Mouse (Mus musculus) spleen, embryonic (tissue): ENCODE data around the gene Camta1.

Experiments used
- CTCF ChIA-PET: fragments of 350-600 bp; sonication (Branson Sonifier 250); formaldehyde crosslinking; loops from one replicate; lab custom pipeline; 2022; lab: Charles Lee

Camta1 gene

DNA sequence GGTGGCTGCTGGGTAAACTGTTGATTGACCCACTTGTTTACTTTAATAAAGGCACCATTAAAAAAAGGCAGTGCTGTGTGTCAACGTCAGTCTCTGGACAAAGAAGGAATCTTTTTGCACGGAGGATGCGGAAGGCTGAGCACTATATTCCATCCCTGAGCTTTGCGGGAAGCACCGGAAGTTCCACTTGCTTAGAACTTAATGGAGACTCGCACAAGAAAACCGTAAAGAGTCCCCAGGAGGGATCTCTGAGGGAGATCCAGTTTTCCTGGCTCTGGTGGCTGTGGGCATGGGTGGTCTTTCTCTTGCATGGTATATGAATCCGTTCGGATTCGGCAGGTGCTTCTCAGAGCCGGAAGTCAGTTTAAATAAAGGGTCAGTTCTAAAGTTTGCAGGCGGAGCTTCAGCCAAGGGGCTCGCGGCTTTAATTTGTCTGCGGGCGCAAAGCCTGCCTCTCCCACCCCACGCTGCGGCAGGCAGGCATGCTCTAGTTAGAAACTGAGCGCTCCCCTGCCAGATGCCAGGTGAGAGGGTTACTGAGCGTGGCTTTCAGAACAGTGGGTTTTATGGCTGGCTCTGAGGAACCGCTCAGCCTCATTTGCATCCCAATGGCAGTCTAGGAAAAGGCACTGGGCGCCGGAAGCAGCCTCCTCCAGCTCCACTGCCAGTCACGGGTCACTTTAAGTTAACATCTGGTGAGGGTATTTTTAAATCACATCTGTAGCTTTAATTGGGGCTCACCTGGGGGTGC is 474.8 kb downstream of the Camta1 start:
- CTCF ChIA-PET, result no interaction called here

DNA sequence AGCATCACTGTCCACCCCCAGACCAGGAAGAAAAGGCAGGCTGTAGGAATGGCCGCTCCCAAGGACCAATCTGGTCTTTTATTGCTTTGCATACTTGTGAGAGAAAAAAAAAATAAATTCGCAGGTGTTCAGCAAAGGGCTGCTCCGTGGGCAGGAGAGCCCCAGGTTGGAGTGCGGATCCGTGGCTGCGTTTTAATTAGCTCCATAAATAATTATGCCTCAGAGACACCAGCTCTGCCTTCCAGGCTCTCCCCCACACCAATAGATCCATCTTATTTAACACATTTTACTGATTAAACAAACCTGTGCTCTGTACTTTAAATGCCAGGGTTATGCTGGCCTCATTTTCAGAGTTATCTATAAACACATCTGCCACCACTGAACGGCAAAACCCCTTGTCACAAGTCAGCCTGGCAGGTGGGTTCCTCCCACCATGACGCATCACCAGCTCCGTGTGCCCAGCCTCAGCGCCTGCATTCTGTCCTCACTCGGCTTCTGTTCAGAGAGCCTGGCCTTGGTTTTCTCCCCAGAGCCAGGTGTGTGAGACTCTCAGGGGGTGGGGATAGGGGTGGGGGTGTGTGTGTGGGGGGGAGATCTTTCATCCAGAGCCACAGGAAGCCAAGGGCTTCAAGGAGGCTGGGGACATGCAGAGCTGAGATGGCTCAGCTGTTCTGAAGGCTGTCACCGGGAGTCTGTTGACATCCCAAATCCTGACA is 475.5 kb downstream of the Camta1 start:
- CTCF ChIA-PET, result no interaction called here

DNA sequence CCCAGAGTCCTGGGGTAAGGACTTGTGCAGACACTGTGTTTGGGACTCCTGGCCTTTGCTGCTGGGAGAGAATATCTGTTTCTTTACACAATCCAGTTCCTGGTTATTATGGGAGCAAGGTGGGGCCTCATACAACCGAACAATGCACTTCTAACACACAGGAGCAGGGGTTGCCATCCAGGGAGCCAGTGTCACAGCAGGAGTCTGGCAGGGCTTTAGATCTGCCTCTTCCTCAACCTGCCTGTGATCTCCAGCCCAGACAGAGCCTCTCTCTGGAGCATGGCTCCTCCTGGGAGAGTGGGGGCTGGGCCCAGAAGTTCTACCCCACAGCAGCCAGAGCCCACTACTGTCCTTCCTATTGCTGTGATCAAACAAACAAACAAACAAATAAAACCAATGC is 483.9 kb downstream of the Camta1 start:
- CTCF ChIA-PET, result no interaction called here

DNA sequence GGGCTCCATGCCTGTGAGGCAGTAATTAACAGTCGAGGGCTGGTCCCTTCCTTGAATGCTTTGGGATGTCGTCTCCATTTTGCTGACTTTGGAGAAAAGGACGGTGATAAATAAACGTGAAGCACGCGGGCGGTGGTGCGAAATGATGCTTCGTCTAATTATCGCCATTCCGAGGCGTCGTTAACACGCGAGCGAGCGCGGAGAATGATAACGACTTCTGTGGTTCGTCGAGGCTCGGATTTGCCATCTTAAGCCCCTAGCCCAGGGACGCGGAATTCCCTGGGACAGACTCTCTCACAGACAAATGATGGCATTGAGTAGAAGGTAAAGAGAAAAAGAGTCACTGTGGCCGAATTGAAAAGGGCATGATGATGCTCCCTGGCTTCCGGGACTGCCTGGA is 485.4 kb downstream of the Camta1 start:
- CTCF ChIA-PET, result no interaction called here

DNA sequence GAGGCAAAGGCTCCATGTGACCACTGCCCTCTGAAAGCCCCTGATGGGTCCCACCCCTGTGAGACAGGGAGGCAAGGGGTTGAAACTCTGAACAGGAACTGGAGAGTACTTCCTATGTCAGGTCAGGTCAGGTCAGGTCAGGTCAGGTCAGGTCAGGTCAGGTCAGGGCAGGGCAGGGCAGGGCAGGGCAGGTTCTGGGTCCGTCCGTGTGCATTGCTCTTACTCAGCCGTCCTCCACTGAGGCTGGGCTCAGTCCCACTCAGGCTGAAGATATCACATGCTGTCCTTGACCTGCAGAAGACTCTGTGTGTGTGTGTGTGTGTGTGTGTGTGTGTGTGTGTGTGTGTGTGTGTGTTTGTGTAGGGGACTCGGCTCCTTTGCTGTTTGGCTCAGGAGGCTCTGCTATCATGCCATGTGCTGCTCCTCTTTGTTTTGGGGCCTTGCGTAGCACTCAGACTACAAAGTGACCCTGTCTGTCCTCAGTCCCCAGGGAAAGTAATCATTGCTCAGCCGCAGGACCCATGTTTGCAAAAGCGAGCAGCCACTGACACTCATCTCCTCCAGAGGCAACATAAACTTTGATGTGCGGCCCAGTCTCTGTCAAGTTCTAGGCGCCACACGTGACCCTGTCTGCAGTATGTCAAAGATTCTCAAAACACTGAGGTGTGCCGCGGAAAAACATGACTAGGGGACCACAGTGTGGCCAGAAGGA is 488.7 kb downstream of the Camta1 start:
- CTCF ChIA-PET, result no interaction called here

DNA sequence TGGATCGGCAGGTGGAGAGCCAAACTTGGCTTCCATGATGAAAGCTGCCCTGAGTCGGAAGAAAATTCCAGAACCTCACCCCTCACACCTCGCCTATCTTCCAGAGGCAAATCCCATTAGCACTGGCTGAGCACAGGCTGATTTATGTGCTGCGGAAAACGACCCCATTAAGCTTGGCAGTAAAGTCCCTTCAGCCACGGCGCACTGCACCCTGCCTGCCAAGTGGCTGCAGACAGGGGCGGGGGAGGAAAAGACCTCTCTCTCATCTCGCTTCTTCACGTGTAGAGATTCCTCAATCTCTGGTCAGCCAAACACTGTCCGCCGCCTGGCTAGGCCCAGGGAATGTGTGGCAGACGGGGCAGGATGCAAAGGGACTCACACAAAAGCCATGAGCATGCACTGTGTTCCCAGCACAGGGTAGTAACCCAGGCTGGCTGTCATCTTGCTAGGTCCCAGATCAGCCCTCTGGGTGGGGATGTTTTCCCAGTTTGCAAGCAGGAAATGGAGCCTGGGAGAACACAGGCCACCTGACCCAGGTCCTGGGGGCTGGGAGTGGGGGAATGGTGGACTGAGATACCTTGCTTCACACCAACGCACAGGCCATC is 494.6 kb downstream of the Camta1 start:
- CTCF ChIA-PET, result no interaction called here

DNA sequence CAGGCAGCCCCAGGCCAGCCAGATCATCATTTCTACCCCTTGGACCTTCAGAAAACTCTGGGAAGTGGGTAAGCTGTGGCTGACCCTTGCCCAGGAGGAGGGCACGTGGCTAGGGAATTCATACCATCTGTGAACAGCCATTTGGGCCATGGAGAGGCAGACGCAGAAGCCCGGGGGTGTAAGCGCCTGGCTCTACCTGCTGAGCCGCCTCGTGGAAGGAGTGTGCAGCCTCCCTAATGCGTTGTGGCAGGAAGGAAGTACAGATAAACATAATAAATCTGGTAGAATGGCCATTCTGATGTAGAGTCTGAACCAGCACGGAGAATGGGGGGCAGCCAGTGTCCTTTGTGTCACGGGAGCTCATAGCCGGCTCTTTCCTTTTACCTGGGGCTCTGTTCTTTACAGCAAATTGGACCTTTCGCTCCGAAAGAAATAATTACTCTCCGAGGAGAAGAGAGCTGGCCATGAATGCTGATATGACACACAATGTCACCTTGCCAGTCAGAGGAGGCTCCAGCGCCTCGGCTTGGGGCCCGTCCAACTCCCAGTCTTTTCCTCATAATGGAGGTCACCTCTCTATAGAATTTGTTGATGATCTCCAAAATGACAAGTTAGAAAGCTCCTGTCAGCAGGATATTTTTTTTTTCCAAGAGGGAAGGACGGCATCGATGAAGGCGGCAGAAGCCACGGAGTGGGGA is 500.6 kb downstream of the Camta1 start:
- CTCF ChIA-PET, result no interaction called here

DNA sequence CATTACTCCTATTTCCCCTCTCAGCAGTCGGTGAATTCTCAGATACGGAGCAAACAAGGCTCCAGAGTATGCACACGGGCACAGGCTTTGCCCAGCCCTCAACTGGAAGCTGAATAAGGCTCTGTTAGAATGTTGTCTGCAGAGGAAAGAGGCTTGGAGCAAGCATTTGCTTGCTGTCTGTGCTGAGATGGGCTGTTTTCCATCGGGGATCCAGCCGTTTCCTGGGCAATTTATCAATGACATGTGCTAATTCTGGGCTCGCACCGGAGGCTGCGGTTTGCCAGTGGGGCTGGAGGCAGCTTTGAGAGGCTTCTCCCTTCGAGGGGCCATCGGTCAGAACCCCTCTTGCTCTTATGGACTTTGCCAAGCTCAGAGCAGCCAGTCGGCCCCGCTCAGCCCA is 506.2 kb downstream of the Camta1 start:
- CTCF ChIA-PET, result no interaction called here

DNA sequence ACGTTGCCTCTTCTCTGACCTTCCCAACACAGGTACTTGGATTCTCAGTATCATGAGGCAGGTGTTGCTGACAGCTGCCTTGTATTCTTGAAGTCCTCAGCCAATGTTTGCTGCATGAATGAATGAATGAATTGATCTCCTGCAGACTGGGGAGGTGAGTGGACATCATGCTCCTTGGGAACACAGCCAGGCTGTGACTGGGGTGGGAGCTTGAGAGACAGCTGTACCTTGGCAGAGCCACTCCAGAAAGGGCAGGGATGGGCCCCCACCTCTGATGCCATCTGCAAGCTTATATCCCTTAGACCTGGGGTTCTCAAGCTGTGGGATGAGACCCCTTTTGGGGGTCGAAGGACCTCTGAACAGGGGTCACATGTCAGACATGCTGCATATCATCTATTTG is 508.9 kb downstream of the Camta1 start:
- CTCF ChIA-PET, result no interaction called here

DNA sequence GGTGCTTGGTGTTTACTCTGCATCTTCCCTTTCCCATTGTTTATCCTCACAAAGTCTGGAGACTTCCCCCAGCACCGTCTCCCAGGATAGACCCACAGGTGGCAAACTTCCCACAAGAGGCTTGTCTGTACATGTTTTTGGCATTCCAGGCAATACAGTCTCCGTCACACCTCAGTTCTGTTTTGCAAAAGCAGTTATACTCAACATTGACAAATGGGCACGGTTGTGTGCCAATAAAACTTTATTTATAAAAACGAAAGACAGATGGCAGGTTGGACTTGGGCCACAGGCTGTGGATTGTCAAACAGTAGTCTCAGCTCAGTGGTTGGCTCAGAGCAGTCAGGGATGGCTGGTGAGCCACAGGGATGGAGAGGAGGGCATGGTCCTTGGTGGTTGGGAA is 509.4 kb downstream of the Camta1 start:
- CTCF ChIA-PET, result no interaction called here

DNA sequence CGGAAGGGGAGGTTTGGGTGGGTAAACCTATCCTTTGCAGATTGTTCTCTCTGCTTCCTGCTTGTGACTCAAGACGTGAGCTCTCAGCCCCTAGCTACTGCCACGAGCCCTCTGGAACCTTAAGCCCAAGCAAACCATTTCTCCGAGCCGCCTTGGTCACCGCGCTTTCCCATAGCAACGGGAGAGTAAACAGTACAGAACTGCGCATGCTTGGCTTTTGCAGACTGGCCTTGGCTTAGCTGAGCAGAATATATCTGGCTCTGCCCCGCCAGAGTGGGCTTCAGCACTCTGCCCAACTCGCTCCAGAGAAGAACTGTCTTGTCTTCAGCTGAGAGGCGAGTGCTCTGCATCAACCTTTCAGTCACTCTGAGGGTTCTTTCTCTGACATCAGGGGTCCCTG is 509.9 kb downstream of the Camta1 start:
- CTCF ChIA-PET, result no interaction called here

DNA sequence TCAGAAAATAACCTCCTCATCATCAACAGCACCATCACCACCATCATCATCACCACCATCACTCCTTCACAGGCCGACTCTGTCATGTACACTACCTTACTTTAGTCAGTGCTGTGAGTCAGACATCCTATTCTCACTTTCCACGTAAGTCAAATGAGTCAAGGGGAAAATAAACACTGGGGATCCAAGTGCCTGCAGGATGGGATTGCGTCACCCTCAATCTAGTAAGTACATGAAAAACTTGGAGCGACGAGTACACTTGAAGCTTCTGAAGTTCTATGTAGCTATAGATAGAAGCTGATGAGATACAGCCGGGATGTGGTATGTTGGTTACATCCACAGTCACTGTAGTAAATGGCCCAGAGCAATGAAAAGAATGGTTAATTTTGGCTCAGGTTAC is 514.1 kb downstream of the Camta1 start:
- CTCF ChIA-PET, result no interaction called here

DNA sequence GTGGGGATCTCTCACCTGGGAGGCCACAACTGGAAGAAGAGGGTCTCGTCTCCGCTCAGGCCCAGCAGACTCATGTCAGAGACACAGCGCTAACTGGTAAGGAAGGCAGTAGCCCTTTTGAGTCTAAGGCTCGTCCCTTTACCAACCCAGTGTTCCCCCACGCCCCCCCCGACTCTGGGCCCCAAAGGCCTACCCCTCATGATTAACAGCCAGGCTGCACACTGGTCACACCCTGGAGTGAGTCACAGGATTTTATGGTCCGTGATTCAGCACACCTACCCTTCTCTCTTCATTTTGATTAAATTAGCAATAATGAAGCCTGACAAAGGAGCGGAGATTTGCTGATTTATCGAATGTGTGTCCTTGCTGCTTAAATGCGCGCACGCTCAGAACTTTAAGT is 515.0 kb downstream of the Camta1 start:
- CTCF ChIA-PET, result no interaction called here

DNA sequence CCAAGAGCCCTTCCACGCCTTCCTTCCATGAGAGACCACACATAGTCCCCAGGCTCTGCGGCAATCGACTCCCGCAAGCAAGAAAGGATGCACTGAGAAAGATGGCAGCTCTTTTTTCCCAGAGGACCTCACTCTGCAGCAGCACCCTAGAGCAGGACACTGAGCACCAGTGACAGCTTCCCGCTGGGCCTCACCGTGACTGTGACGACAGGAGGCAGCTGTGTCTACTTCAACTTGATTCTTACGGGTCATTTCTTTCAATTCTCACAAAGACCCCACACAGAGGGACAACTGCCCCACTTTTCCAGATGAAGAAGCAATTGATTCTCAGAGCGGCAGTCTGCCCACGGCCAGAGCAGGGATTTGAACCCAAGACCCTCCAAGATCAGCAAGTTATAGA is 516.9 kb downstream of the Camta1 start:
- CTCF ChIA-PET, result no interaction called here

DNA sequence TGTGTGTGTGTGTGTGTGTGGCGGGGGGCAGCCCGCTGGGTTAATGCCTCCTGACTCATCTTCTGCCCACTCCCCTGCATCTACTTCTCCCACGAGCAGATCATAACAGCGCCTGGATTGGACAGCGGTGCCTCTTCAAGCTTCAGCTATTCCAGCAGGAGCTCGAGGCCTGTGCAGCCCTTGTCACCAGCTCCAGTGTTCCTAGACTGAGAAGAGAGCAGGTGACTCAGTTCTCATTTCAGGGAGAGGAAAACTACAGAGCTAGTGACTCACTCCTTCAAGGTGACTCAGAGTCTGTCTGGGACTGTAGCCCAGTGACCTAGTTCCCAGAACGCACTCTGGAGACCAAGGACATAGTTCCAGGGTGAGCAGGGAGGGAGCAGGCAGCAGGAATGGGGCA is 522.3 kb downstream of the Camta1 start:
- CTCF ChIA-PET, result no interaction called here

DNA sequence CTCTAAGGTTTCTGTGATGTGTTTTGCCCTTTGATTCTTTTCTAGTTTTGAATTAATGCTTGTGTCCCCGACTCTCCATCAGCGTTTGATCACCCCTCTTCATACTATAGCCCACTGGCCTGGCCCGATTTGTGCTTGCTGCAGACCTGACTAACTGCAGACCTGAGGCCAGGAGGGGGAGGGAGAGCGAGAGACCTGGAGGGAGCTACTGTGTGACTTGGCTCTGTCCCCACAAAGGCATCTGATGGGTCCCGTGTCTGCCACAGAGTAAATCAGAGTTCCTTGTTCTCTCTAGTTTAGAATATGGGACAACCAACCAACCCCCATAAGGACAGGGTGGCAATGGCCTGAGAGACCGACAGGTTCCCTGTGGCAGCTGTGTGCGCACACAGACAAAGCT is 522.7 kb downstream of the Camta1 start:
- CTCF ChIA-PET, result no interaction called here

DNA sequence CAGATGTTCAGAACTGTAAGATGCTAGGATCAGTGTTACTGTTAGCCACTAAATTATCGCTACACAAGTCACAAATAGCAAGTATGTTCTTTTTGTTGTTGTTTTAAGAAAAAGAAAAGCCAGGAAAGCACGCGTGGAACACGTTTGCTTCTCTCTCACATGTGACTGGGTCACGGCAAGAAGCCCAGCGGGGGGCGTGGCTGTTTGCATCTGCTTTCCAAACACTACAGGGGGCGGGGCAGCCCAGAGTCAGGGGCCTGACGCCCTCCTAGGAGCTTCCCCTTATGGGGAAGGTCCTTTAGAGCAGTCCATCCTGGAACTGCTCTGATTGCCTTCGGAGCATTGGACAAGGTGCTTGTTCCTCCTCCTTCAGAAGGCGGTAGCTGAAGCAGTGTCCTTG is 524.1 kb downstream of the Camta1 start:
- CTCF ChIA-PET, result no interaction called here

DNA sequence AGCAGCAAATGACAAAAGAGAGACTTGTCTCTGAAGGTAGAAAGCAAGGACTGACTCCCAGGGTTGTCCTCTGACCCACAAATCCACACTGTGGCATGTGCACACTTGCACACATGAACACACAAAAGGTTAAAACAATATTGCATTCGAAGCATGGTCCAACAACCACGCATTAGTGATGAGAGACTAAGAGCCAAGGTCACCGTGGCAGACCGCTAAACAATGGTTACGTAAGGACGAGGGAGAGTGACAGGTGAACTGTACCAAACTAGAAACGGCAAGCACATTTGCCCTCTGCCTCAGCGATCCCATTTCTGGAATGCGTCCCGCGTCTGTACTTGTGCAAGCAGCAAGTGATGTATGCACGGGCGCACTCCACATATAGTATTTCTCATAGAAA is 525.3 kb downstream of the Camta1 start:
- CTCF ChIA-PET, result no interaction called here

DNA sequence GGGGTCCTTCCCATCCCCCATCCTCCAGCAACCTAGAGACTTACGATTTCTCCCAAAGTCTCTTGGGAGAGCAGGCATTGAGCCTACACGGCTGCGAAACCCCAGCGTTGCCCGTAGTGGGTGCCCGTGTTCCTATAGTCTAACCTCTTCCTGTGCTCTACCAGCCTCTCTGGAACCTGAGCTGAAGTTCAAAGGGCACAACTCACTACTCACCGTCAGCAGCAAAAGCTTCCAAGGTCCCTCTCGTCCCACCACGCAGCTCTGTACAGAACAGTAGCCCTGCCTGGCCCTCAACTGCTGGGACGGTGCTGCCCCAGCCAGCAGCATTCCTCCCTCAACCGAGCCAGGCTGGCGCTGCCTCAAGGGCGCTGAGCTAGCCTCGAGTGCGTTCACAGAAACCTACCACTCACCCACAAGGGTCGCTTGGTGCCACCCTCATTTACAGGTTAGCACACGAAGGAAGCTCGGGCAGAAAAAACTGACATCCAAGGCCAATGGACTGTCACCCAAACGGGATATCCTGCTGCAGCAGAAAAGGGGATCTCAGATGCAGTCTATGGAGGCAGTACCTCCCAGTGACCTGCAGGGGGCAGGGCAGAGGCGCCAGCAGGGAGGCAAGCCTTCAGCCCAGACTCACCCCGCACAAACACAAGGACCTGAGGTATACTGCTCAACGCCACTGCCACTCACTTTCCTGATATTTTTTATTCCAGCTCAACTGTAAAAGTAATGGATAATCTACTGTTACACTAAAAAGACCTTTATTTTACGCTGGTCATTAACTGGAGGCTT is 526.5 kb downstream of the Camta1 start:
- CTCF ChIA-PET, result no interaction called here

DNA sequence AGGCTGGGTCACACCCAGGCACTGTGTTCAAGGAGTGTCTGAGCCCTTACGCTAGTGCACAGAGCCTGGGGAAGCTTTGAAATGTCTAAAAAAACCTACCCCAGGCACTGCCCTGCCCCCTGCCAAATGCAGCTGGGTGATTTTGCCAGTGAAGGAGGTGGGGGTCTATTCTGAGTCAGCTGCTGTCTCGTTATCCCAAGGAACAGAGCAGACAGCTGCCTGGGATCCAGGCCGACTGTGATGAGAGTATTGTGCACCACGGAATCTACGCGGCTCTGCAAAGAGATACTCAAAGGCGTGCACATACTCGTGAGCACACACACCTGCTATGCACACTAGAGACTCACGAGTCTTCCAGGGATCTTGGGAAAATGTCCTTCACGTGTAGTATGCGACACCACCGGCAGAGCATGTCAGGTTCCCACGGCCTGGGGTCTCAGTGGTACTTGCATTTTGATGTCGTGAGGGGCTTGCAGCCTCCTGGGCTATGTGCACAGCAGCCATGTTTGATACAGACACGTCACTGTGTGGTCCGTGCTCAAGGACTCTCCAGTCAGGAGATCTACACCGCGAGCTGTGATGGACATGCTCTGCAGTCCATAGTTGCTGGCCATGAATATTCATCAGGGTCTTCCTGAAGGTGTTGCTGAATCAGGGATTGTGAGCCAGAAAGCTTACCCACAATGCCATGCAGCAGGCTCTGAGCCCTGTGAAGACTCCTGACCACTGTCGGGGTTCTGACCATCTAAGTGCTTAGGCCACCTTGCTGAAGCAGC is 529.4 kb downstream of the Camta1 start:
- CTCF ChIA-PET, result no interaction called here
